Mouse (Mus musculus) natural killer cell, adult 2 months (primary cell): ENCODE measurements around the gene Zfp800.

Experiments
- DNase-seq, 2 experiments: peaks; one replicate each; pipeline ENCODE4 v3.0.0; 2022; ENCODE audit warnings: low spot score in 2 of 2

The Zfp800 gene

DNA sequence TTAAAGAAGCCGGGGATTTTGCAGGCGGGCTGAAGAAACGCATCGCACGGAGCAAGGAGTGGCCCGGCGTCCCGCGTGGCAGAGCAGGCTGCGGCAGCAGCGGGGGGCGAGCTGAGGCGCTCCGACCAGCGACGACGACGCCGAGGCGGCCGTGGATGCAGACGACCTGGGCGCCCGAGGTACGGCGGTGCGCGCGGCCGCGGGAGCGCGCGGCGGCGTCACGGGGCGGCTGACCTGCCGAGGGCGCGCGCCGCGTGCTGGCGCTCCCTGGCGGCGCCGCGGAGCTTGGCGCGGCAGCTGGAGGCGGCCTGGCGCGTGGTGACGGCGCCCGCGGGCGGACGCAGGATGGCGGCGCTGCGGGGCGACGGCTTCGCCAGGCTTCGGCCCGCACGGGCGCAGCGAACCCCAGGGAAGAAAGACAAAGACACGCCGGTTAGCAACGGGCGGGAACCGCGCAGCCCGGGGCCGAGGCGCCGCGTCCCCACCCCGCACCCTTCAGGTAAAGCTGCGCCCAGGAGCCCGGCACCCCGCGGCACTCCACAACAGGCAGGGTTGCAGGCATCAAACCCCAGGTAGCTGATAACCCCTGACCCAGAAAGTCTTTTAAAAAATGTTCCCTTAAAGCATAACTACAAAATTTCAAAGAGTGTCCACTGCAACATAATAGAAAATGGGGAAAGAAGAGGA is 182.4 kb downstream of the Zfp800 start:
- DNase-seq: peak; percentile 1 to 34

DNA sequence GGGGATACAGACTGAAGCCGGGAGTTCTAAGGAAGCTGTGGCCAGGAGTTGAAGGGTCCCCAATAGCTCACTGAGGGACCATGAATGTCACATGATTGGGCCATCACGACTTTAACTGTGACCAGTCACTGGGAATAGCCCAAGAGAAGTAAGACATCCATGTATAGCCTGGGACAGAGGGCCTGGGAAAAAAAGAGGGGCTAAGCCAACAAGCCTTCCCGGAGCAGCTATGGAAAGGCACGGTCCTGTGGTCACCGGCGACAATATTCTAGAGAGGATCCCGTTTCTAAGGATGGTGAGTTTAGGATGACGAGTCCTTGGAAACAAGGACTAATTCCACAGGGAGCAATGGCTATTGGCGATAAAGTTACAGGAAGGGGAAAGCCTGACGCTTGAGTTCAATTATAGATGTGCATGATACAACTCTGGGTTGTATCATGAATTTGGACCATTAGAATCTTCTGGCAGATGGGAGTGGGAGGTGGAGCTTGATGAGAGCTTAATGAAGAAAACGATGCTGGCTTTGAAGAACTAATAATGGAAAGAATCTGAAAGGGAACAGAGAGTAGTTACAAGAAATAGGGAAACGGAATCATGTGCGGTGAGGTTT is 183.0 kb downstream of the Zfp800 start:
- DNase-seq: no peak

DNA sequence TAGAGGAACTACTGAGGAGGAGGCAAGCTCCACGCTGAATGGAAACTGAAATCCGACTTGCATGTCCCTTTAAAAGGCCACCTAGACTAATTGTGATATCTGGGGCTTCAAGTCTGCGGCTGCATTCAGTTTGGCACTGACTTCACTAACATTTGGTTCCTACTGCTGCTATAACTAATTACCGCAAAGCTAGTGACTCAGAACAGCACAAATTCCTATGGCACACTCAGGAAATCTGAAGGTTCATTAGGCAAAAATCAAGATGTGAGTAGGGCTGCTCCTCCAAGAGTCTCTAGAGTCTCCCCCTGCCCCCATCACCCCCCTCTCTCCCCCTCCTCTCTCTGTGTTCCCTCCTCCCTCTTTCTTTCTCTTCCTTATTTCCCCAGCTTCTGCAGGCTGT is 194.4 kb downstream of the Zfp800 start:
- DNase-seq: no peak

DNA sequence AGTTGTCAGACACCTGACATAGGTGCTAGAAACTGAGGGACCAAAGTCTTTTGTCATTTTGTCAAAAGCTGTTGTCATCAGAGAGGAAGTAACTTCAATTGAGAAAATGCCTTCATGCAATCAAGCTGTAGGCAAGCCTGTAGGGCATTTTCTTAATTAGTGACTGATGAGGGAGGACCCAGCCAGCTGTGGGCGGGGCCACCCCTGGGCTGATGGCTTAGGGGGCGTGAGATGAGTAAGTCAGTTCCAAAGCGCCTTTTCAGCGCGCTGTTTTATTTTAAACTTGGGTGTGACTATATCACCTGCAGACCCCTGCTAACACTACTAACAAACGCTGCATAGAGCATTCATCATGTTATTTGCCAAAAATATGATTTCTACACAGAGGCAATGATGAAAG is 195.0 kb downstream of the Zfp800 start:
- no peak for DNase-seq

DNA sequence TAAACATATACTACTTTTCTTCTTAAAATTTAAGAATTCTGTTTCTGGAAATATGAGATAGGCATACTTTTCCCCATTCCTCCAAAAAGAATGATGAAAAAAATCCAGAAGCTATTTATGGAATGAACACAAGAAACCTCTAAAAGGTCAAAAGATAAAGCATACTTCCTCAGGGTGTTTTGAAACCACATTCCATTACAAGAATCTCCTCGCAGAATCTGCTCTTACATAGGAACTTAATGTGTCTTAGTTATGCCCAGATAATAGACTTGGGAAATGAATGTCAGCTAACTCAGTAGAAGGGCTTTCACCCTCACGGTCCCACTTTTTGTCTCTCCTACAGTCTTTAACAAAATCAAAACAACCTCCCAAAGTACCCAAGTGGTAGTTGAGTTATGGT is 203.9 kb downstream of the Zfp800 start:
- DNase-seq: no peak

DNA sequence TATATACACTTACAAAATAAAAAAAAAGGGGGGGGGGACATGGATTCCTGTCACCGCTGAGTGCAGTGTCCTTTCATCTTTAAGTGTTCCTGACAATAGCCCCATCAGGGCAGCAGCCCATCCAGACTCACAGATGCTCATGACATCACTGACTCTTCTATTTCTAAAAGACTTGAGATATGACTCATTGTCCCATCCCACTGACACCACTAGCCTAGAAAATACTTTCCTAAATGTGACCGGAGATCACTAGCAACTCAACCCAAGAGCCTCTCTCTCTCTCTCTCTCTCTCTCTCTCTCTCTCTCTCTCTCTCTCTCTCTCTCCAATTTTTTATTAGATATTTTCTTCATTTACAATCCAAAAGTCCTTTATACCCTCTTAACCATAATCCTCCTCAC is 205.9 kb downstream of the Zfp800 start:
- no peak for DNase-seq
